Mouse (Mus musculus) bone marrow, adult 2 months (tissue): ENCODE measurements around the gene Tbl3. TPM values are rescaled to one million over a fixed set of nuclear protein-coding genes. Genes with fewer than 3 reads are reported as not detected.
A peak's percentile ranks its signal among the peaks of the same experiment; 100 is the strongest.

ENCODE experiments used
- H3K27ac ChIP-seq: fragments of 200-500 bp; 2 replicates; pipeline ENCODE4 v1.5.1; 2012; ENCODE audit warnings: low read depth, mild to moderate bottlenecking, control low read depth, inconsistent platforms, low read length; ENCODE audit not compliant: control insufficient read depth, poor library complexity, insufficient read depth
- H3K4me1 ChIP-seq: fragments of 200-500 bp; 2 replicates; pipeline ENCODE4 v1.6.1; 2011; ENCODE audit warnings: low read length; ENCODE audit not compliant: control insufficient read depth, insufficient read depth
- H3K4me3 ChIP-seq: fragments of 200-500 bp; replicated peaks from 2 replicates; pipeline ENCODE3; 2011; ENCODE audit warnings: mild to moderate bottlenecking, low read depth, low read length, control low read depth; ENCODE audit not compliant: control insufficient read depth
- CTCF ChIP-seq: fragments of 200-500 bp; IDR thresholded peaks from 2 replicates; pipeline ENCODE4 v1.5.1; 2011; ENCODE audit warnings: low read length, control low read depth; ENCODE audit not compliant: control insufficient read depth, insufficient read depth
- POLR2A ChIP-seq: fragments of 200-500 bp; IDR thresholded peaks from 2 replicates; pipeline ENCODE4 v1.6.1; 2011; ENCODE audit warnings: low read depth, mild to moderate bottlenecking, control low read depth, low read length, borderline replicate concordance; ENCODE audit not compliant: control insufficient read depth
- WGBS: fragments of 180-500 bp; shearing (Covaris S2); methylation state at CpG from one replicate; pipeline ENCODE4 v1.1.7; 2018; 5-methylcytosine and 5-hydroxymethylcytosine counted together
- polyA plus RNA-seq: library from polyadenylated mRNA; stranded (reverse); fragments of >200 nt; gene quantifications from 2 replicates; pipeline ENCODE4 v1.2.4, GENCODE M21; 2011; ENCODE audit warnings: low replicate concordance; ENCODE audit not compliant: missing spikeins, insufficient read depth, insufficient read length

Gene Tbl3
- polyA plus RNA-seq: 19.4 and 28.1 TPM in 2 replicates

- Histone ChIP-seq H3K4me3 (peak within 1 kb of the TSS; percentile 99), H3K27ac (peak within 1 kb of the TSS; percentile 83), H3K4me1 (no peaks in the 10 kb centered on the region; the same call in 1 of the 2 replicates)
- TF ChIP-seq POLR2A: peak; percentile 83; the same call in 1 of the 2 replicates
- TF ChIP-seq CTCF: no peak
- WGBS: 3% methylated on average over 32 of the region's 32 CpGs
Observed at GRCm38 (mm10) chr17:24706982-24707800, at the start of gene Tbl3. Gene Tbl3, minus strand, starts transcription at chr17:24707660.

DNA sequence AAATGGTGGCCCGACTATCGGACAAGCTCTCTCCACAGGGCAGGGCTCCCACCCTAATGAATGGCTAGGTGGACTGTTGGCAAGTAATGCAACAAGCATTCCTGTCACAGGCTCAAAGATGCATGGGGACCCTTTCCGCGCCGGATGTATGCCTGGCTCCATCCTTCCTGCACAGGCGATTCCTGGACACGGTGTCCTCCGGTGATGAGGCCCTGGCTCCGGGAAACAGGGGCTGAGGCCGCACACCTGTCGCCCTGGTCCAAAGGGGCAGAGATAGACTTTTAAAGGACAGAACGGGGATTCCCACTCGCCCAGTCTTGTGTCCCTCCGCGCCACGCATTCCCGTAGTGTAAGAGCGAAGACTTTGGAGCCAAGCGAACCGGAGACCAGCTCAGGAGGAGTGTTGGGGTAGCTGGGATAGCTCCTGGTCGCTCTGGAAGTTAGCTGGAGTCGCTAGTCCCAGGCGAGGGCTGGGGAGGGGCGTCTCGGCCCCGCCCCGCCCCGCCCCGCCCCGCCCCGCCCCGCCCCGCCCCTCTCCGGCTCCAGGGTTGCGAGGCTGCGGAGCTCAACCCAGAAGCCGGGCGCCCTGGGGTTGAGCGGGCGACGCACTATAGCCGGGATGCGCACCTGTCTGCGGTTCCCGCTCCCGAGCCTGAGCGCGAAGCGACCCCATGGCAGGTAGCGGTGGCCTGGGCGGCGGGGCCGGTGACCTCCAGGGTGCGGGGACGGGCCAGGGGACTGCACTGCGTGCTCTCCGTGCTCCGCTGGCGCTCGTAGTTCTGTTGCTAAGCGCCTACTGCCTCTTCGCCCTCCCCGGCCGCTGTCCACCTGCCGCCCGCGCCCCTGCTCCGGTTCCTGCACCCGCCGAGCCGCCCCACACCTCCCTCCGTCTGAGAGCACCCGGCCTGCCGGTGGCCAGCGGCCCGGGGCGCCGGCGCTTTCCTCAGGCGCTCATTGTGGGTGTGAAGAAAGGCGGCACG lies 45.2 kb upstream of the Tbl3 start, which contains the start of gene Hs3st6:
Gene Hs3st6, plus strand, starts transcription at position 574 of the 980 bp plus-strand sequence.
- 1% methylated on average over 81 of the region's 82 CpGs for WGBS
- Histone ChIP-seq H3K4me1 (no peaks in the 10 kb centered on the region), H3K27ac (no peak within 1 kb of the TSS), H3K4me3 (peak within 1 kb of the TSS; percentile 43)
- TF ChIP-seq CTCF: no peak
- TF ChIP-seq POLR2A: no peak

- no peak overlapping the region for H3K4me3 ChIP-seq
- WGBS: 25% methylated on average over 4 of the region's 4 CpGs
- H3K27ac ChIP-seq: no peak overlapping the region
- TF ChIP-seq CTCF (no peak), POLR2A (no peak)
- H3K4me1 ChIP-seq: no peaks in the 10 kb centered on the region
Observed at GRCm38 (mm10) chr17:24751528-24751927, 44.1 kb upstream of the Tbl3 start.

- 66% methylated on average over 4 of the region's 4 CpGs for WGBS
- Histone ChIP-seq H3K4me1 (no peaks in the 10 kb centered on the region), H3K4me3 (no peak overlapping the region), H3K27ac (no peak overlapping the region)
- TF ChIP-seq POLR2A (no peak), CTCF (no peak)
Observed at GRCm38 (mm10) chr17:24746986-24747385, 39.5 kb upstream of the Tbl3 start.

GRCm38 (mm10) chr17:24745526-24746497 lies 38.4 kb upstream of the Tbl3 start:
- TF ChIP-seq CTCF (peak; percentile 87), POLR2A (no peak)
- Histone ChIP-seq H3K4me3 (no peak overlapping the region), H3K4me1 (peaks cover 2% of the 10 kb centered on the region), H3K27ac (no peak overlapping the region)
- WGBS: 18% methylated on average over 7 of the region's 7 CpGs

- Histone ChIP-seq H3K4me1 (peaks cover 2% of the 10 kb centered on the region), H3K27ac (no peak overlapping the region; the same call in 1 of the 2 replicates), H3K4me3 (no peak overlapping the region)
- TF ChIP-seq CTCF (no peak), POLR2A (no peak)
- 70% methylated on average over 3 of the region's 3 CpGs for WGBS
Observed at GRCm38 (mm10) chr17:24744381-24744780, 36.9 kb upstream of the Tbl3 start.

DNA sequence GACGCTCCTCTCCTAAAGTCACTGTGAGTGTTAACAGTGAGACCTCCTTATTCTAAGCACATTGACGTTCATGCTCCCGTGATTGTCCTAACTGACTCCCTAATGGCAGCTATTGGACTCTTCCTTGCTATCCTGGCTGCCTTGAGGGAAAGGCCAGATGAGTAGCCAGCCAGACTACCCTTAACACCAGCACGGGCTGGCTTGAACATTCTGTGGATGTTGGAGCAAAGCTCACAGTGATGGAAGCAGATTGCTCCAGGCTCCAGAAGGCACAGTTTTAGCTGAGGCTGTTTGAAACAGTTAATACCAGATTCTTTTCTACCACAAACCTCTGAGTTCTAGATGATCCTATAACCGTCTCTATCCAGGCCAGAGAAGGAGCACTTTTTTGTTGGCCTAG lies 36.4 kb upstream of the Tbl3 start:
- no peak overlapping the region for H3K4me3 ChIP-seq
- WGBS: 80% methylated on average over 5 of the region's 5 CpGs
- H3K27ac ChIP-seq: no peak overlapping the region
- no peak for TF ChIP-seq CTCF
- TF ChIP-seq POLR2A: no peak
- H3K4me1 ChIP-seq: peaks cover 2% of the 10 kb centered on the region
